Mouse (Mus musculus): ENCODE measurements around the gene Treh.
"Not testable (repeated sequence)": the region's sequence is repeated elsewhere in the genome, so short reads cannot be mapped to it uniquely, and the experiment has no call there.

Treh gene

GRCm38 (mm10) chr9:44673005-44673404 lies at the start of gene Treh:
Gene Treh (plus strand): TSS chr9:44673233.
- DNase-seq = no peak

GRCm38 (mm10) chr9:44624390-44624789 lies 48.6 kb upstream of the Treh start:
- DNase-seq = no peak

- DNase-seq = no peak
Observed at GRCm38 (mm10) chr9:44626268-44626667, 46.8 kb upstream of the Treh start.

- peak; percentile 39 to 67 for DNase-seq
Observed at GRCm38 (mm10) chr9:44637551-44638169, 35.4 kb upstream of the Treh start.

- peak; percentile 53 to 57 for DNase-seq
Observed at GRCm38 (mm10) chr9:44638726-44639125, 34.3 kb upstream of the Treh start.

GRCm38 (mm10) chr9:44640028-44640427 lies 33.0 kb upstream of the Treh start:
- DNase-seq = not testable (repeated sequence)

GRCm38 (mm10) chr9:44640646-44641357 lies 32.2 kb upstream of the Treh start:
- DNase-seq = no peak

- DNase-seq = no peak
Observed at GRCm38 (mm10) chr9:44641616-44642015, 31.4 kb upstream of the Treh start.

GRCm38 (mm10) chr9:44643103-44643502 lies 29.9 kb upstream of the Treh start:
- no peak for DNase-seq

GRCm38 (mm10) chr9:44644186-44644585 lies 28.8 kb upstream of the Treh start:
- no peak for DNase-seq

- DNase-seq = peak; percentile 57 to 77
Observed at GRCm38 (mm10) chr9:44645481-44645880, 27.6 kb upstream of the Treh start.

GRCm38 (mm10) chr9:44645924-44646323 lies 27.1 kb upstream of the Treh start:
- DNase-seq = no peak

- DNase-seq = no peak
Observed at GRCm38 (mm10) chr9:44646366-44646765, 26.7 kb upstream of the Treh start.

- DNase-seq = no peak
Observed at GRCm38 (mm10) chr9:44647026-44647425, 26.0 kb upstream of the Treh start.

- no peak for DNase-seq
Observed at GRCm38 (mm10) chr9:44647656-44648055, 25.4 kb upstream of the Treh start.

- no peak for DNase-seq
Observed at GRCm38 (mm10) chr9:44648881-44649281, 24.2 kb upstream of the Treh start.

GRCm38 (mm10) chr9:44652027-44652426 lies 21.0 kb upstream of the Treh start:
- DNase-seq = peak; percentile 80 to 88

- DNase-seq = no peak
Observed at GRCm38 (mm10) chr9:44653896-44654295, 19.1 kb upstream of the Treh start.

- DNase-seq = peak; percentile 60 to 76
Observed at GRCm38 (mm10) chr9:44655098-44656066, 17.7 kb upstream of the Treh start.

- DNase-seq = no peak
Observed at GRCm38 (mm10) chr9:44663706-44664105, 9.3 kb upstream of the Treh start.

GRCm38 (mm10) chr9:44671416-44671815 lies 1.6 kb upstream of the Treh start:
- no peak for DNase-seq

- no peak for DNase-seq
Observed at GRCm38 (mm10) chr9:44672291-44672865, 655 bp upstream of the Treh start.

GRCm38 (mm10) chr9:44678288-44678871 lies 5.3 kb downstream of the Treh start:
- no peak for DNase-seq

Measured in cerebellum, postnatal 25 days (tissue).